Mouse (Mus musculus) right cerebral cortex, postnatal 36 days (tissue): ENCODE data around the gene Hap1.
A peak's percentile ranks its signal among the peaks of the same experiment; 100 is the strongest.
"Not testable (repeated sequence)": the region's sequence is repeated elsewhere in the genome, so short reads cannot be mapped to it uniquely, and the experiment has no call there.

Source experiments
- DNase-seq, 2 experiments: peaks; one replicate each; pipeline ENCODE4 v3.0.0; 2022; ENCODE audit warnings: low spot score in 2 of 2, mixed read lengths in 1 of 2

Gene Hap1

GRCm38 (mm10) chr11:100355151-100355951 is 577 bp downstream of the Hap1 start:
- DNase-seq, result peak in 1 of 2 experiments; percentile 29

GRCm38 (mm10) chr11:100352076-100352857 is 3.7 kb downstream of the Hap1 start:
- DNase-seq, result no peak

- no peak for DNase-seq
Observed at GRCm38 (mm10) chr11:100344269-100344668, 11.7 kb downstream of the Hap1 start.

- no peak for DNase-seq
Observed at GRCm38 (mm10) chr11:100335731-100336130, 20.2 kb downstream of the Hap1 start.

- DNase-seq, result no peak
Observed at GRCm38 (mm10) chr11:100333944-100334457, 21.9 kb downstream of the Hap1 start, which contains the start of gene Gast. Gene Gast, plus strand, starts transcription at chr11:100334407.

GRCm38 (mm10) chr11:100332766-100333515 is 23.0 kb downstream of the Hap1 start:
- DNase-seq, result peak; percentile 53 to 74

GRCm38 (mm10) chr11:100330816-100331375 is 25.0 kb downstream of the Hap1 start:
- DNase-seq, result not testable (repeated sequence)

- DNase-seq, result no peak
Observed at GRCm38 (mm10) chr11:100330235-100330634, 25.7 kb downstream of the Hap1 start.

- no peak for DNase-seq
Observed at GRCm38 (mm10) chr11:100327761-100328160, 28.2 kb downstream of the Hap1 start.

GRCm38 (mm10) chr11:100327316-100327715 is 28.6 kb downstream of the Hap1 start:
- DNase-seq, result no peak

GRCm38 (mm10) chr11:100325062-100325629 is 30.8 kb downstream of the Hap1 start:
- DNase-seq, result no peak

- DNase-seq, result no peak
Observed at GRCm38 (mm10) chr11:100323578-100323977, 32.4 kb downstream of the Hap1 start.

- DNase-seq, result no peak
Observed at GRCm38 (mm10) chr11:100322591-100323258, 33.2 kb downstream of the Hap1 start.

GRCm38 (mm10) chr11:100321479-100322305 is 34.2 kb downstream of the Hap1 start:
- DNase-seq, result not testable (repeated sequence)

GRCm38 (mm10) chr11:100320701-100321410 is 35.1 kb downstream of the Hap1 start:
- DNase-seq, result not testable (repeated sequence)

GRCm38 (mm10) chr11:100320172-100320630 is 35.7 kb downstream of the Hap1 start:
- DNase-seq, result peak; percentile 93 to 94

- peak; percentile 99 for DNase-seq
Observed at GRCm38 (mm10) chr11:100319492-100320171, 36.3 kb downstream of the Hap1 start, which contains the start of gene Eif1. Gene Eif1, plus strand, starts transcription at chr11:100319885.
